Mouse (Mus musculus) brown adipose tissue, adult 24 weeks (tissue): Measurements from ENCODE around the gene Tbc1d2b. TPM values are rescaled to one million over a fixed set of nuclear protein-coding genes. Genes with fewer than 3 reads are reported as not detected.

Experiments used
- H3K27ac ChIP-seq: fragments of 200-500 bp; replicated peaks from 2 replicates; pipeline ENCODE4 v1.5.1; 2012; ENCODE audit warnings: low read depth, mild to moderate bottlenecking, low read length
- H3K4me1 ChIP-seq: fragments of 200-500 bp; 2 replicates; pipeline ENCODE4 v1.6.1; 2012; ENCODE audit warnings: low read length, mixed read lengths; ENCODE audit not compliant: control insufficient read depth, insufficient read depth, insufficient read length
- H3K4me3 ChIP-seq: fragments of 200-500 bp; 2 replicates; pipeline ENCODE4 v1.5.1; 2012; ENCODE audit warnings: low read depth, mild to moderate bottlenecking, low read length, moderate library complexity; ENCODE audit not compliant: insufficient read depth
- polyA plus RNA-seq: library from polyadenylated mRNA; stranded (reverse); fragments of >200 nt; gene quantifications from 2 replicates; pipeline ENCODE4 v1.2.4, GENCODE M21; 2012; ENCODE audit not compliant: missing spikeins, insufficient read depth, insufficient read length

Gene Tbc1d2b
- polyA plus RNA-seq, 1 experiment, result 7.7 TPM

DNA sequence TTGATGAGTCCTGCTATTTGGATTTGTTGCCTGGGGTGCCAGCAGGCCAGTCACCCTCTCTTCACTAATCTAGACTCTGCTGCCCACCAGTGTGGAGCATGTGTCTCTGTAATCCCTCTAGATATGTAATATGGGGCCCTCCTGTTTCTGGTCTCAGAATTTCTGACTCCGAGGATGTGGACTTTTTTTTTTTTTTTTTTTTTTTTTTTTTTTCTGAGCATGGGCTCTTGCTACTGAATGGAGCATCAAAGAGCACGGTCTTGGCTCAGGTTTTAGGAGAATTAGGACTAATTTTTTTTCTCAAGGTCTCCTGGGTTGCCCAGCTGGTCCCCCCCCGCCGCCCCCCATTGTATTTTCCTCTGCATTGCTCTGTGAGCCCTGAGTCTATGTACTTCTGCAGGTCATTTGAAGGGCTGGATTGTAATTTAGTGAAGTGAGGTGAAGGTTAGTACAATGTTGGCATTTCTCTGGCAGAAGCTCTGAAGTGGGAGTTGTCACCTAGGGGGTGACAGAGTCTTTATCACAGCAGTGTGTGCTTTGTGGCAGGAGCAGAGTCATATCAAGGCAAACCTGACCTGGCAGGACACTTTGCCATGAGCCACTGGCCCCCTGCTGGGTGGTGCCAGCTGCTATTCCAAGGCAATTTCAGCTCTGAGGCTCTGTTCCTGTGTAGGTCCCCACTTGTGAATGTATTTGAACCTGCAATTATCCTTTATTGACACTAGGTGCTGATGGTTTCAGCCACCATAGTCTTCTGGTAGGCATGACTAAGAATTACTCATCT lies 105.7 kb downstream of the Tbc1d2b start:
- H3K4me3 ChIP-seq, result no peak overlapping the region
- peaks cover 2% of the 10 kb centered on the region for H3K4me1 ChIP-seq
- H3K27ac ChIP-seq, result no peak overlapping the region

DNA sequence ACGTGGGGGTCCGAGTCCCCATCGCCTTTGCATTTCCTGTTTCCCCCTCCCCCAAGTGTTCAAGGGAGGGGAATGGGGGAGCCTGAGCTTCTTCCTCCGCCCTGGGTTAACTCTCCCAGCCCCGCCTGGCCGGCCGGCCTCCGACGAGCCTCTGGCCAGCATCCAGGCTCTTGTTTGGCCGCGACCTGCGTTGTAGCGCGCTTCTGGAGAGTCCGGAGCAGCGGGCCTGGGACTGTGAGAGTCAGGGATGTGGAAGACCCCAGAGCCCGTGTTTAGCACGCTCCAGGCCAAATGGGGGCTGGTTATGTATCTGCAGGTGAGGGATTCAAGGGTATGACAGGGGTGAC lies 106.9 kb downstream of the Tbc1d2b start:
- H3K27ac ChIP-seq, result 0 out of 2 replicates have a peak overlapping the region, but pooled peaks have one; percentile 6
- H3K4me1 ChIP-seq, result peaks cover 2% of the 10 kb centered on the region
- peak overlapping the region; percentile 90 for H3K4me3 ChIP-seq

- Histone ChIP-seq H3K4me3 (peak within 1 kb of the TSS; percentile 90), H3K27ac (0 out of 2 replicates have a peak within 1 kb of the TSS, but pooled peaks have one; percentile 6), H3K4me1 (peaks cover 2% of the 10 kb centered on the region)
Observed at GRCm38 (mm10) chr9:90162926-90163748, 107.5 kb downstream of the Tbc1d2b start, which contains the start of gene Adamts7. Adamts7 (plus strand) TSS chr9:90163069.

- Histone ChIP-seq H3K27ac (no peak overlapping the region), H3K4me3 (peak overlapping the region; percentile 42), H3K4me1 (peaks cover 2% of the 10 kb centered on the region)
Observed at GRCm38 (mm10) chr9:90162243-90162925, 108.2 kb downstream of the Tbc1d2b start.

Other genes with a start within 250 kb of the Tbc1d2b start
- gene Ctsh, start 216.7 kb downstream of the Tbc1d2b start, polyA plus RNA-seq, result 22.4 and 24.0 TPM in 2 replicates
- gene Morf4l1, start 156.0 kb downstream of the Tbc1d2b start, polyA plus RNA-seq, result 242 and 410 TPM in 2 replicates
- gene Adamts7, start 107.7 kb downstream of the Tbc1d2b start, polyA plus RNA-seq, result 0.40 and 0.79 TPM in 2 replicates